Mouse (Mus musculus): ENCODE results near the gene Foxn3. TPM values are rescaled to one million over a fixed set of nuclear protein-coding genes. Genes with fewer than 3 reads are reported as not detected.

The Foxn3 gene
- polyA plus RNA-seq, 1 experiment from 2014 or later, result 23.5 TPM

GRCm38 (mm10) chr12:99269396-99269795, 294.0 kb downstream of the Foxn3 start:
- Histone ChIP-seq H3K4me2 (ENCODE audit: low read depth, low read length) (no peak overlapping the region), H3K4me3 (ENCODE audit: low read depth, low read length) (no peak overlapping the region), H3K27me3 (ENCODE audit: control insufficient read depth, insufficient read depth, low read depth, low read length) (no peaks in the 10 kb centered on the region), H3K4me1 (ENCODE audit: control insufficient read depth, low read depth, low read length) (peaks cover 1% of the 10 kb centered on the region; the same call in 1 of the 2 replicates), H3K9me3 (replicated peaks; ENCODE audit: control insufficient read depth, low read length) (no peaks in the 10 kb centered on the region), H3K36me3 (ENCODE audit: control insufficient read depth, insufficient read depth) (no peaks in the 10 kb centered on the region), H3K27ac (ENCODE audit: low read length) (no peak overlapping the region), H3K9ac (ENCODE audit: low read depth, low read length) (no peak overlapping the region)
- 75% methylated on average over 8 of the region's 8 CpGs for WGBS (ENCODE audit: insufficient replicate concordance)
- ATAC-seq (ENCODE audit: low read depth), result no peak

GRCm38 (mm10) chr12:99268954-99269353, 294.4 kb downstream of the Foxn3 start:
- Histone ChIP-seq H3K36me3 (ENCODE audit: control insufficient read depth, insufficient read depth) (no peaks in the 10 kb centered on the region), H3K4me2 (ENCODE audit: low read depth, low read length) (no peak overlapping the region), H3K9ac (ENCODE audit: low read depth, low read length) (no peak overlapping the region), H3K27ac (ENCODE audit: low read length) (no peak overlapping the region), H3K4me3 (ENCODE audit: low read depth, low read length) (no peak overlapping the region), H3K27me3 (ENCODE audit: control insufficient read depth, insufficient read depth, low read depth, low read length) (no peaks in the 10 kb centered on the region), H3K9me3 (replicated peaks; ENCODE audit: control insufficient read depth, low read length) (no peaks in the 10 kb centered on the region), H3K4me1 (ENCODE audit: control insufficient read depth, low read depth, low read length) (no peaks in the 10 kb centered on the region)
- no peak for ATAC-seq (ENCODE audit: low read depth)
- 84% methylated on average over 11 of the region's 11 CpGs for WGBS (ENCODE audit: insufficient replicate concordance)

GRCm38 (mm10) chr12:99267732-99268131, 295.6 kb downstream of the Foxn3 start:
- Histone ChIP-seq H3K27ac (ENCODE audit: low read length) (no peak overlapping the region), H3K4me2 (ENCODE audit: low read depth, low read length) (no peak overlapping the region), H3K9ac (ENCODE audit: low read depth, low read length) (no peak overlapping the region), H3K9me3 (replicated peaks; ENCODE audit: control insufficient read depth, low read length) (no peaks in the 10 kb centered on the region), H3K36me3 (ENCODE audit: control insufficient read depth, insufficient read depth) (no peaks in the 10 kb centered on the region), H3K4me3 (ENCODE audit: low read depth, low read length) (no peak overlapping the region), H3K4me1 (ENCODE audit: control insufficient read depth, low read depth, low read length) (no peaks in the 10 kb centered on the region), H3K27me3 (ENCODE audit: control insufficient read depth, insufficient read depth, low read depth, low read length) (no peaks in the 10 kb centered on the region)
- 72% methylated on average over 11 of the region's 11 CpGs for WGBS (ENCODE audit: insufficient replicate concordance)
- ATAC-seq (ENCODE audit: low read depth), result no peak

- H3K9me3 ChIP-seq (replicated peaks; ENCODE audit: control insufficient read depth, low read length), result no peaks in the 10 kb centered on the region
- 81% methylated on average over 7 of the region's 7 CpGs for WGBS (ENCODE audit: insufficient replicate concordance)
- H3K4me3 ChIP-seq (ENCODE audit: low read depth, low read length), result no peak overlapping the region
- H3K9ac ChIP-seq (ENCODE audit: low read depth, low read length), result no peak overlapping the region
- no peak overlapping the region for H3K27ac ChIP-seq (ENCODE audit: low read length)
- no peaks in the 10 kb centered on the region for H3K36me3 ChIP-seq (ENCODE audit: control insufficient read depth, insufficient read depth)
- no peaks in the 10 kb centered on the region for H3K27me3 ChIP-seq (ENCODE audit: control insufficient read depth, insufficient read depth, low read depth, low read length)
- no peak overlapping the region for H3K4me2 ChIP-seq (ENCODE audit: low read depth, low read length)
- ATAC-seq (ENCODE audit: low read depth), result no peak
- H3K4me1 ChIP-seq (ENCODE audit: control insufficient read depth, low read depth, low read length), result no peaks in the 10 kb centered on the region
Measured at GRCm38 (mm10) chr12:99266434-99266833, 296.9 kb downstream of the Foxn3 start.

- no peak overlapping the region for H3K4me2 ChIP-seq (ENCODE audit: low read depth, low read length)
- no peaks in the 10 kb centered on the region for H3K9me3 ChIP-seq (replicated peaks; ENCODE audit: control insufficient read depth, low read length)
- no peaks in the 10 kb centered on the region for H3K27me3 ChIP-seq (ENCODE audit: control insufficient read depth, insufficient read depth, low read depth, low read length)
- no peak overlapping the region for H3K9ac ChIP-seq (ENCODE audit: low read depth, low read length)
- no peak for ATAC-seq (ENCODE audit: low read depth)
- H3K27ac ChIP-seq (ENCODE audit: low read length), result no peak overlapping the region
- no peaks in the 10 kb centered on the region for H3K36me3 ChIP-seq (ENCODE audit: control insufficient read depth, insufficient read depth)
- H3K4me1 ChIP-seq (ENCODE audit: control insufficient read depth, low read depth, low read length), result no peaks in the 10 kb centered on the region
- 73% methylated on average over 6 of the region's 6 CpGs for WGBS (ENCODE audit: insufficient replicate concordance)
- no peak overlapping the region for H3K4me3 ChIP-seq (ENCODE audit: low read depth, low read length)
Measured at GRCm38 (mm10) chr12:99265777-99266176, 297.6 kb downstream of the Foxn3 start.

- no peaks in the 10 kb centered on the region for H3K4me1 ChIP-seq (ENCODE audit: control insufficient read depth, low read depth, low read length)
- no peak overlapping the region for H3K27ac ChIP-seq (ENCODE audit: low read length)
- H3K4me3 ChIP-seq (ENCODE audit: low read depth, low read length), result no peak overlapping the region
- no peak for ATAC-seq (ENCODE audit: low read depth)
- H3K9me3 ChIP-seq (replicated peaks; ENCODE audit: control insufficient read depth, low read length), result no peaks in the 10 kb centered on the region
- H3K9ac ChIP-seq (ENCODE audit: low read depth, low read length), result no peak overlapping the region
- no peaks in the 10 kb centered on the region for H3K36me3 ChIP-seq (ENCODE audit: control insufficient read depth, insufficient read depth)
- 35% methylated on average over 7 of the region's 7 CpGs for WGBS (ENCODE audit: insufficient replicate concordance)
- H3K27me3 ChIP-seq (ENCODE audit: control insufficient read depth, insufficient read depth, low read depth, low read length), result no peaks in the 10 kb centered on the region
- H3K4me2 ChIP-seq (ENCODE audit: low read depth, low read length), result no peak overlapping the region
Measured at GRCm38 (mm10) chr12:99264386-99264785, 299.0 kb downstream of the Foxn3 start.

- H3K36me3 ChIP-seq (ENCODE audit: control insufficient read depth, insufficient read depth), result no peaks in the 10 kb centered on the region
- 75% methylated on average over 12 of the region's 12 CpGs for WGBS (ENCODE audit: insufficient replicate concordance)
- H3K27me3 ChIP-seq (ENCODE audit: control insufficient read depth, insufficient read depth, low read depth, low read length), result no peaks in the 10 kb centered on the region
- peaks cover under 1% of the 10 kb centered on the region for H3K4me1 ChIP-seq (ENCODE audit: control insufficient read depth, low read depth, low read length)
- H3K4me2 ChIP-seq (ENCODE audit: low read depth, low read length), result no peak overlapping the region
- H3K4me3 ChIP-seq (ENCODE audit: low read depth, low read length), result no peak overlapping the region
- H3K9me3 ChIP-seq (replicated peaks; ENCODE audit: control insufficient read depth, low read length), result no peaks in the 10 kb centered on the region
- no peak for ATAC-seq (ENCODE audit: low read depth)
- no peak overlapping the region for H3K9ac ChIP-seq (ENCODE audit: low read depth, low read length)
- no peak overlapping the region for H3K27ac ChIP-seq (ENCODE audit: low read length)
Measured at GRCm38 (mm10) chr12:99263592-99264335, 299.6 kb downstream of the Foxn3 start.

GRCm38 (mm10) chr12:99262840-99263239, 300.5 kb downstream of the Foxn3 start:
- H3K4me2 ChIP-seq (ENCODE audit: low read depth, low read length), result no peak overlapping the region
- ATAC-seq (ENCODE audit: low read depth), result no peak
- no peaks in the 10 kb centered on the region for H3K36me3 ChIP-seq (ENCODE audit: control insufficient read depth, insufficient read depth)
- H3K4me1 ChIP-seq (ENCODE audit: control insufficient read depth, low read depth, low read length), result peaks cover 4% of the 10 kb centered on the region
- no peaks in the 10 kb centered on the region for H3K9me3 ChIP-seq (replicated peaks; ENCODE audit: control insufficient read depth, low read length)
- H3K4me3 ChIP-seq (ENCODE audit: low read depth, low read length), result no peak overlapping the region
- no peak overlapping the region for H3K9ac ChIP-seq (ENCODE audit: low read depth, low read length)
- H3K27ac ChIP-seq (ENCODE audit: low read length), result no peak overlapping the region
- WGBS (ENCODE audit: insufficient replicate concordance), result 55% methylated on average over 1 of the region's 1 CpGs
- no peaks in the 10 kb centered on the region for H3K27me3 ChIP-seq (ENCODE audit: control insufficient read depth, insufficient read depth, low read depth, low read length)

- no peak overlapping the region for H3K4me2 ChIP-seq (ENCODE audit: low read depth, low read length)
- H3K9me3 ChIP-seq (replicated peaks; ENCODE audit: control insufficient read depth, low read length), result no peaks in the 10 kb centered on the region
- peaks cover 7% of the 10 kb centered on the region for H3K4me1 ChIP-seq (ENCODE audit: control insufficient read depth, low read depth, low read length)
- no peaks in the 10 kb centered on the region for H3K27me3 ChIP-seq (ENCODE audit: control insufficient read depth, insufficient read depth, low read depth, low read length)
- H3K4me3 ChIP-seq (ENCODE audit: low read depth, low read length), result no peak overlapping the region
- ATAC-seq (ENCODE audit: low read depth), result no peak
- no peak overlapping the region for H3K9ac ChIP-seq (ENCODE audit: low read depth, low read length)
- H3K27ac ChIP-seq (ENCODE audit: low read length), result no peak overlapping the region
- WGBS (ENCODE audit: insufficient replicate concordance), result 70% methylated on average over 11 of the region's 11 CpGs
- no peaks in the 10 kb centered on the region for H3K36me3 ChIP-seq (ENCODE audit: control insufficient read depth, insufficient read depth)
Measured at GRCm38 (mm10) chr12:99262066-99262599, 301.2 kb downstream of the Foxn3 start.
